Mouse (Mus musculus) kidney, postnatal 36 days (tissue): Measurements from ENCODE around the gene Men1.
A peak's percentile ranks its signal among the peaks of the same experiment; 100 is the strongest.
"Not testable (repeated sequence)": the region's sequence is repeated elsewhere in the genome, so short reads cannot be mapped to it uniquely, and the experiment has no call there.

Experiments used
- DNase-seq, 2 experiments: peaks; one replicate each; pipeline ENCODE4 v3.0.0; 2021 to 2022; ENCODE audit warnings: mixed read lengths in 2 of 2

Gene Men1

DNA sequence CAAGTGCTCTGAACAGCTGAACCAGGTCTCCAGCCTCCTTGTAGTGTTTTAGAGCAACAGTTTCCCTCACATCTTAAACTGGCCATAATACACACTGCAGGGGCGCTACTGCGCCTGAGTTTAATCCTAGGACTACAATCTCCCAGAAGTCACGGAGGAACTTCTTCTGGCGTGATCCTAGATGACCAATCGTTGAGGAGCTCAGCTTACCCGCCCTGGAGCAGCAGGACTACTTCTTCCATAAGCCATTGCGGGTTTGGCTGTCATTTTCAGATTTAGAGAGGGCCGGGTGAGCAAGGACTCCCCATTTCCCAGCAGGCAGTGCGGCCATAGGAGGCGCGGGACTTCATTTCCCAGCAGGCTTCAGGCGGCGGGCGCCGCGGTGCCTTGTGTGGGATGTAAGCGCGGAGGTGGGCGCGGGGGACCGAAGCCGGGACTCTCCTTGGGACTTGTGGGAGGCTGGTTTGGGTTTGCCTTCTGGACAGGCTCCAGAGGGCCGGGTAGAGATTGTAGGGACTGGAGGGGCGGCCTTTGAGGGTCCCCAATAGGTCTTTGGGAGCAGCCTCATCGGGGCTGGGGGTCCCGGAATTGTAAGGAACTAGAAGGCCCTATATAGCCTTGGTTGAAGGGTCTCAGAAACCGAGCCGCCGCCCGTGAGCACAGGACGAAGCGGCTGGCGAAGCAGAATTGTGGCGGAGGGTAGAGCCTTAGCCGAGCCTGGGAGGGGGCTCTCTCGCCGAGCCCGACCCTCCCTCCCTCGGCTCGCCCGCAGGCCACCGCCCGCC is at the start of gene Men1:
Men1 (plus strand) TSS at position 307 of the 785 bp plus-strand sequence.
- peak; percentile 95 to 98 for DNase-seq

GRCm38 (mm10) chr19:6285226-6285625 is 49.6 kb upstream of the Men1 start:
- no peak for DNase-seq

GRCm38 (mm10) chr19:6285632-6286433 is 48.9 kb upstream of the Men1 start:
- peak; percentile 59 to 67 for DNase-seq

GRCm38 (mm10) chr19:6286434-6287401 is 48.1 kb upstream of the Men1 start:
- DNase-seq: no peak

- no peak for DNase-seq
Measured at GRCm38 (mm10) chr19:6288236-6288894, 46.4 kb upstream of the Men1 start.

DNA sequence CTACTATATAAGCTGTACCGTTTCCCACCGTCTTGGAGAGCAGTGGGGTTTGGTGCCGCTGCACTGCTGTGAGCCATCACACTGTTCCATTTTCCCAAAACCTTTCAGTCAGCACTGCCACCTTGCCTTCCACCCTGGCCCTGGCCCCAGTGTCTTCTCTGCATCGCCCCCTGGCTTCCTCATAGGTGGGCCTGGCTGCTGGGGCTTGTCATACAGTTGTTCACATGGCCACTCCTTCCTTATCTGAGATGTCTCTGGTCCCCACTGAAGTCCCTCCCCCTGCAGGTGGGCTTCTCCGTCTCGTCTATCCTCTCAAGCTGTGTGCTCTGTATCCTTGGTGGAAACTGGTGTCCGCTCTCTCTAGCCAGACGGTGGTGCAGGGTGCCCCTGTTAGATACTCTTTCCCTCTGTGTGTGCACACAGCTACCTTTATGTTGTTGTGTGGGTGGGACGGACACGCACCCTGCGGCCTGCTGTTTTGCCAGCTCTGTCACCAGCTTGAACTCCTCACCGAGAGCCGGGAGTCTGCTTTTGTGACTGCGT is 45.0 kb upstream of the Men1 start:
- no peak for DNase-seq

DNA sequence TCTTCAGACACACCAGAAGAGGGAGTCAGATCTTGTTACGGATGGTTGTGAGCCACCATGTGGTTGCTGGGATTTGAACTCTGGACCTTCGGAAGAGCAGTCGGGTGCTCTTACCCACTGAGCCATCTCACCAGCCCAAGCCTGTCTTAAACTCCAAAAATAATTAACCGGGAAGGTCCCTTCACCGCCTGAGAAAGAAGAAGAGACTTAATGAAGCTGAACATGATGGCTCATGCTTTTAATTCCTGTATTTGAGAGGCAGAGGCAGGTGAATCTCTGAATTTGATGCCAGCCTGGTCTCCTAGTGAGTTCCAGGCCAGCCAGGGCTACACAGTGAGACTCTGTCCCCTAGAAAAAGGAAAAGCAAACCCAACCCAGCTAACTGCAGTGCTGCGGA is 44.1 kb upstream of the Men1 start:
- not testable (repeated sequence) for DNase-seq

- peak; percentile 73 to 87 for DNase-seq
Measured at GRCm38 (mm10) chr19:6291117-6291781, 43.5 kb upstream of the Men1 start.

GRCm38 (mm10) chr19:6292262-6292661 is 42.5 kb upstream of the Men1 start:
- DNase-seq: no peak

GRCm38 (mm10) chr19:6294301-6294700 is 40.5 kb upstream of the Men1 start:
- DNase-seq: no peak

GRCm38 (mm10) chr19:6296551-6297210 is 38.1 kb upstream of the Men1 start:
- no peak for DNase-seq

GRCm38 (mm10) chr19:6297641-6298040 is 37.1 kb upstream of the Men1 start:
- peak; percentile 61 to 71 for DNase-seq

DNA sequence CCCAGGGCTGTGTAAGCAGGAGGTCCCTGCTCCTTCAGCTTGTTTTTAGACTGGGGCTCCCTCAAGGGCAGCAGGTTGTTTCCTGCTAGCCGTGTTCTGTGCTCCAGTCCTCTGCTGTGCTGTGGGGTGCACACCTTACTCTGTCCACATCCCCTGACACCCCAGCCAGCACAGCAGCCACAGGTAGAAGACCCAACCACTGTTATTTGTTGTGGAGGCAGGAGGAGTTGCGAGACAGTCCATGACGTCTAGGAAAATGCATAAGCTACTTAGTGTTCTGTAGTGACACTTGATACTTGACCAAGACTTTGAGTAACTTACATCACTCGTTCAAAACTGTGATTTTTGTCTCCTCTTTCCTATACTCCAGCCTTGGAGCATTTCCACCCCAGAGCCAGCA is 35.8 kb upstream of the Men1 start:
- DNase-seq: no peak

GRCm38 (mm10) chr19:6299450-6300267 is 35.1 kb upstream of the Men1 start:
- DNase-seq: peak in 1 of 2 experiments; percentile 55

- peak; percentile 46 to 69 for DNase-seq
Measured at GRCm38 (mm10) chr19:6300402-6300841, 34.4 kb upstream of the Men1 start.

- no peak for DNase-seq
Measured at GRCm38 (mm10) chr19:6302114-6302513, 32.7 kb upstream of the Men1 start.

GRCm38 (mm10) chr19:6302522-6302921 is 32.3 kb upstream of the Men1 start:
- DNase-seq: no peak

DNA sequence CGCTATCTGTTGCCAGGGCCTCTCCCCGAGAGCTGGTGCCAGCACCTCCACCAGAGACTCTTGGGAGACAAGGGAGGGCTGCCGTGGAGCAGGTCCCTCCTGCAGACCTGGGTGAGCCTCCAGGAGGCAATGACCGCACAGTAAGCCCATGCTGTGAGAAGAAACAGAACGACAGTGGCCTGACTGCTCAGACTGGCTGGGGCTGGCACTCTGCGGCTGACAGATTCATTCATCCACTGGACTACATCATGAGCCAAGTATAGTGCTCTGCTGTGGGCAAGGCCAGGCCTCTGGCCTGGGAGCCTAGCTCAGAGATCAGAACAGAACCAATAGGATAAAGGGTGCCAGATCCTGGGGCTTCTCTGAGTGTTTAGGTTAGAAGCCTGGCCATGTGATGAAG is 30.9 kb upstream of the Men1 start:
- DNase-seq: no peak

DNA sequence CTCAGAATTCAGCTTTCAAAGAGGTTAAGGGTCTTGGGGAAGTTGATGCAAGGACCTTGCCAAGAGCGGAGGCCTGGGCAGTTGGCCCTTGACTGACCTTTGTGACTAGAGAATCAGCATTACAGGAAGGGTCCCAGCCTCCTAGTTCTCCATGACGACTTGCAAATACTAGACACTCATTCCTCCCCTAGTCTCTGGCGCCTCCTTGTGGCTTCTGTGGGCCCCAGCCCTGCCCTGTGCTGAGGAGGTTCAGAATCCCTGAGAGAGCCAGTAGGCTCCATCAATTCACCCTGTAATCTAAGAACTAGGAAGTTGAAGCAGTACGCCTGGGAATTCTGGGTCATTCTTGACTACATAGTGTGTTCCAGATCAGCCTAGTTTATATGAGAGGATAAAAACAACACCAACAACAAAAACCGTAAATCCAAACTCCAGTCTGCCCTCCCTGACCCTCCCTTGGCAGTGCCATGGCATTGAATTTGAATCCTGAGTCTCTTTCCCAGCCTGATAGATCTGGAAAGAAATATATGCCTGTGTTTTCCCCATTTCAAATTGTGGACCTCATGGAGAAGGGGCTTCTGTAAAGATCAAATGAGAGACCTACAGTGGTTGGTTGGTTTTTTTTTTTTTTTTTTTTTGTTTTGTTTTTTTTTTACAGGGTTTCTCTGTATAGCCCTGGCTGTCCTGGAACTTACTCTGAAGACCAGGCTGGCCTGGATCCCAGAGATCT is 29.8 kb upstream of the Men1 start:
- DNase-seq: peak; percentile 89 to 94
